Mouse (Mus musculus) right cerebral cortex, adult 2 months (tissue): ENCODE results near the gene C330007P06Rik.
"Not testable (repeated sequence)": the region's sequence is repeated elsewhere in the genome, so short reads cannot be mapped to it uniquely, and the experiment has no call there.

Experiments used
- DNase-seq, 2 experiments: peaks; one replicate each; pipeline ENCODE4 v3.0.0; 2021 to 2022; ENCODE audit warnings: low spot score in 2 of 2

The C330007P06Rik gene

DNA sequence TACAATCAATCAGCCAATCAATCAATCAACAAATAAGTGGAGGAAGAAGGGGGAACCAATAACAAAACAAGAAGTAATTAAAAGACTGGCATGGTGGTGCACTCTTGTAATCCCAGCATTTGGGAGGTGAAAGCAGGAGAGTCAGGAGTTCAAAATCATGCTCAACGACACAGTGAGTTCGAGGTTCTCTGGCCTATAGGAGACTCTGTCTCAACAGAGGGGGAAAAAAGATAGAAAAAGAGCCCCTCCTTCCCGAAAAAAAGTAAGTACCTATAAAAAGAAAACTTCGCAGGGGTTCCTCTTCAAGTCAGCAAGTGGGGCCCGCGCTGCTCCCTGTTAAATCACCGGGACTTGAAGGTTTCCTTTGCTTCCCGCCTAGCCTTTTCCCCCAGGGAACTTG lies at the start of gene C330007P06Rik, which contains the start of gene Ube2a:
C330007P06Rik (minus strand) TSS at position 347 of the 400 bp plus-strand sequence.
Ube2a (plus strand) TSS at position 136 of the 400 bp plus-strand sequence.
- DNase-seq = no peak

- DNase-seq = no peak
Observed at GRCm38 (mm10) chrX:36921346-36921745, 47.4 kb upstream of the C330007P06Rik start.

DNA sequence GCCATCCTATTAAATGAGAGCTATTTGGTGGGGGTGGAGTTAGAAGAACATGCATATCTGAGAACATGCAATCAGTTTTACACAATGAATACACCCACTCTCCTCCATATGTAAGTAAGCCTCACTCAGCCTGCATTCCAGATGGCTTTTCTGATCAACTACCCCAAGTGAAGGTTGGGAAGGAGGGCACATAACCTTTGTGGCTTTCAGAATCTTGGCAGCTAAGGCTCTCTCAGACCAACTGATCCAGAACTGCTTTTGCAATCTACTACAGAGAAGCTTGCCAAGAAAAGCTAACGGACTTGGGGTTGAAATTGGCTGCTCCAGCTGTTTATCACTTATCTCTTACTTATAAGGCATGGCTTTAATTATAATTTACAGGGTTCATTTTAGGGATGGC lies 43.8 kb upstream of the C330007P06Rik start:
- DNase-seq = no peak

- peak; percentile 51 to 56 for DNase-seq
Observed at GRCm38 (mm10) chrX:36911343-36911742, 37.4 kb upstream of the C330007P06Rik start.

DNA sequence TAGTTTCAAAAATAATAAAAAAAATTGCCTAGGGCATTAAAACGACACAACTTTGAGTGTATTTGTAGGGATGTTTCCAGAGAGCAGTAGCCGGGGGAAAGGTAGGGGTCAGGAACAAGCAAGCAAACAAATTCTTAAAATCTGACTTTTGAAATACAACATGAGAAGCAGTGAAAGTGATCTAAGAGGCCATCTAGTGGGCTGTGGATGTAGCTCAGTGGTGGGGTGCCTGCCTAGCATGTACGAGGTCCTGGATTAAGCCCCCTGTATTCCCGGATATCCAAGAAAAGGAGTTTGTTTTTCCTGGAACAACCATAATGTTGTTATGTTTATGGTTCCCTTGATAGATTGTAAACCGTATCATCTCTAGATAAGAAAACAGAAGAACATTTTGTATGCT lies 32.6 kb upstream of the C330007P06Rik start:
- DNase-seq = no peak

DNA sequence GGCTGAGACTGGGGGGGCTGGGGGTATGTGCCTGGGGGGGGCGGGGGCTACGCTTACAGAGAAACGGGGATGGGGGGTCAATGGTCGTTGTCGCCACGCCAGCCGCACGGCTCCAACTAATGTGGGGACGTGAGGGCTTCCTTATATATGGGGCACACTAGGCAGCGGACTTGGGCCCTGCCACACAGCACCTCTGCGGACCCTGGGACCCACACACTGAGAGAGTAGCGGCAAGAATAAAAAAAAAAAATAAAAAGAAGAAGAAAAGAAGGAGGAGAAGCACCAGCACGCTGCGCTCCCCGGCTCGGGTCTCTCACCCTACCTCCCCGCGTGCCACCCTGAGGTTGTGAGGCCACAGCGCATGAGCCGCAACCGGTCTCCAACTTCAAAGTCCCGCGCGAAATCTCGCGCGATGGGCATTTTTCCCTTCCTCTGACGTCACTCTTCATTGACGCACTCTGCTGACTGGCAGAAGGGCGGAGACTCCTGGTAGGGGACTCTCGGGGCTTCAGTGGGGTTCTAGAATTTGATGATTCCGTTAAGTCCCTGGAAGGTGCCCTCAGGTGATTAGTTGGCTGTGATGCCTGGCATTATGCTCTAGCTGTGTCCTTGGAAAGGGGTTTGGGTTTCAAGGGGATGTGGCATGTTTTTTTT lies 29.3 kb upstream of the C330007P06Rik start:
- peak; percentile 92 to 94 for DNase-seq

GRCm38 (mm10) chrX:36902321-36903114 lies 28.6 kb upstream of the C330007P06Rik start, which contains the start of gene Nkrf:
Gene Nkrf (minus strand): TSS chrX:36902899.
- DNase-seq = peak; percentile 40 to 45

DNA sequence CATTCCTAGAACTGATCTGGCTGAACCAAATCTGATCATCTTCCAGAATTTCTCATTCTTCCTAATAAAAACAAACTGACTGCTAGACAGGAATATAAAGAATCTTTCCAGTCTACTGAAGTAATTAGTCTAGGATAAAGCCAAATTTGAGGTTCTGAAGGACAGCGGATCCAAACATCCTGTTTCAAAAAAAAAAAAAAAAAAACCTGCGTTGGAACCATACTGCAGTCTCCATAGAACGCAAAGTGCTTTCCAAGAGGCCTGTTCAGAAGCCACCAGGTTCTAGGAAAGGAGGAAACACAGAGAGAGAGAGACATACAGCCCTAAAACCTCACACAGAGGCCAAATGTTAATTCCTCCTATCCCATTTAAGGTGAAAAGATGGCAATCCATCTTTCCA lies 27.7 kb upstream of the C330007P06Rik start:
- no peak for DNase-seq

GRCm38 (mm10) chrX:36898931-36899330 lies 25.0 kb upstream of the C330007P06Rik start:
- DNase-seq = not testable (repeated sequence)

- no peak for DNase-seq
Observed at GRCm38 (mm10) chrX:36884719-36885118, 10.8 kb upstream of the C330007P06Rik start.

DNA sequence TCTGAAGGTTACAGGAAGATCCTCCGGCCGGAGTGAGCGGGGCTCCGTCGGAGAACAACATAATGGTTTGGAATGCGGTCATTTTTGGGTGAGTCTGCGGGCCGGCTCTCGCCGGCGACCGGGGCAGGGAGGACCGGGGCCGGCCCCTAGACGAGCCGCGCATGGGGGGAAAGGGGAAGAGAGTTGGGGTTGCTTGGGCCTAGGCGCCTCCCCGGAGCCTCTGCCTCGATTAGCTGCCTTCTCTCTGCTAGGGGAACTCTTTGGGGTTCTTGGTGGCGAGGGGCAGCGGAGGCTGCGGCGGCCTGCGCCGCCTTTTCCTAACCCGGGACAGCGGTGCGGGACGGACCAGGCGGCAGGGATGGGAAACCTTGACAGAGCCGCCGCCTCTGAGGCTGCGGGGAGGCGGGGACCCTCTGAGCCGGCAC lies 805 bp upstream of the C330007P06Rik start:
- DNase-seq = peak in 1 of 2 experiments; percentile 6

DNA sequence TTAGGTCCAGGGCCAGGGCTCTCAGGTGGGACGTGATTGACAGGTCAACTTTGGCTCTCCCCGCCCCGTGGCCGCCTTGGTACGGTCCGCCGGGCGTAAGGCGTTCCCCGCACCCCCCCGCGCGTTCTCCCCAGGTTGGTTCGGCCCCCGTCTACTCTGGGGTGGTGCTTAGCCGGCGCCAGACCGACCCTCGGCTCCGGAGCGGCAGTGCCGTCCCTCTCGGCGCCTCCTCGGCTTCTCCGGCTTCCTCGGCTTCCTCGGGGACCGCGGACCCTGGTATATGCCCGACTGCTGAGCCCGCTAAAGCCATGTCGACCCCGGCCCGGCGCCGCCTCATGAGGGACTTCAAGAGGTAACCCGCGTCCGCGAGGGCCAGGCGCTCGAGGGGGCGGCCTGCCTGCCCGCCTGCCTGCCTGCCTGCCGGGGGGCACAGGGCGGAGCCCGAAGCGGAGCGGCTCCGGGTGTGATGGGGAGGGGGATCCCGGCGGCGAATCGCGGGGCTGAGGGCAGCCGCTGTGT lies 326 bp upstream of the C330007P06Rik start:
- peak; percentile 81 to 83 for DNase-seq

- DNase-seq = no peak
Observed at GRCm38 (mm10) chrX:36870372-36870771, 3.5 kb downstream of the C330007P06Rik start.

- no peak for DNase-seq
Observed at GRCm38 (mm10) chrX:36864609-36865328, 9.1 kb downstream of the C330007P06Rik start.

- DNase-seq = peak; percentile 83 to 88
Observed at GRCm38 (mm10) chrX:36863766-36864608, 9.9 kb downstream of the C330007P06Rik start.

DNA sequence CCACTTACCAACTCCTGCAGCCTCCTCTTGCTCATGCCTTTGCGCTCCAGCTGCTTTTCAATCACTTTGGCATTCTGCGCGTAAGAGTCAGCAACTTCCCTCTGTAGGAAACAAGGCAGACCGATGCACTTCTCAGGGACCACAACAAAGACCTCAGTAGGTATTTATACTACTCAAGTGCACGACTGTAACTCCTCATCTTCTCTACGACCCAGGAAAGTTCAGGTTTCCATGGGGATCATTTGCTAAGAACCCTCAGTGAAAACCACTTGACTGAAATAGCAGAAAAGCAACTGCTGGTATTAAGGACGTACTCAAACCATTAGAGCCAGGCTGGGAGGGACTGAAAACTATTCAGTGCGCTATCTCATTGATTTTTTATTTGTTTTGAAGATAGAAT lies 21.3 kb downstream of the C330007P06Rik start:
- no peak for DNase-seq

GRCm38 (mm10) chrX:36847152-36847551 lies 26.8 kb downstream of the C330007P06Rik start:
- DNase-seq = no peak

DNA sequence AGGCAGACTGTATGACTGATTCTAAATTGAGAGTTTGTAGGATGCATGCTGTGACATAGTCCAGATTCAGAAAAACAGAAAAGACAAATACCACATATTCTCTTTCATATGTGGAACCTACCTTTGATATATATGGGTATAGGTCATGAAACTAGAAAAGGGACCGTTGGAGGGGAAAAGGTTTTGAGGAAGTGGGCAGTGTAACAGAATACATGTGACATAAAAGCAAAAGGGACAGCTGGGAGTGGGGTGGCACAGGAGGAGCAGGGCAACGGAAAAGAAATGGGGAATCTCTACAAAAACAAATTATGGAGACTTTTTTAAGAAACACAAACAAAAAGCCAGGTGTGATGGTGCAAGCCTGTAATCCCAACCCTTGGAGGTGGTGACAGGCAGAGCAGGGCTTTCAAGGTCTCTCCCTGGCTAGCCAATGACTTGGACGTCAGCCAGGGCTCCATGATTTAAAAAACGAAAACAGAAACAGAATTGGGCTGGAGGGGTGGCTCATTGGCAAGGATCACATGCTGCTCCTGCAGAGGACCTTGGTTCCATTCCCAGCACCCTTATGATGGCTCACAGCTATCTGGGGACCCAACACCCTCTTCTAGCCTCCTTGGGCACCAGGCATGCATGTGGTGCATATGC lies 30.4 kb downstream of the C330007P06Rik start:
- no peak for DNase-seq

GRCm38 (mm10) chrX:36841698-36842097 lies 32.2 kb downstream of the C330007P06Rik start:
- DNase-seq = no peak

DNA sequence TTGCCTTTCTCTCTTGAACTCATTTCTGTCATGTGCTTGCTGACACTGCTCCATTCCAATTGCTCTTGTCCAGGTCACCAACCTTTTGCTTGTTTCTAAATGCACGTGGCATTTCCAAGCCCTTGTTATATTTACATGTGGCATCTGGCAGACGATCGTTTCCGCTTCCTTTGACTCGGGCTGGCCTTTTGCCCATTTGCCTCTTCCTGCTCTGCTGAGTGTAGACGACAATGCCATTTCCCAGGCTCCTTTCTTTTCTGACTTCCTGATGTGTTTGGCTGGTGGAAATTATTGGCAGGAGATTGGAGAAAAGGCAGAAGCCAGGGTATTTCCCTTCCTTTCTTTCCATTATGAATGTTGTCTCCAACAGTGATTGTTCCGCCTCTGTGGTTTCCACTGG lies 34.5 kb downstream of the C330007P06Rik start:
- DNase-seq = no peak
